Mouse (Mus musculus) stomach, embryonic 15.5 days (tissue): ENCODE data around the gene Aebp1. TPM values are rescaled to one million over a fixed set of nuclear protein-coding genes. Genes with fewer than 3 reads are reported as not detected.

Experiments used
- ATAC-seq: fragments of 200-750 bp; cut with Nextera tagmentation; 2 replicates; pipeline ENCODE4 v1.8.0; 2017; ENCODE audit warnings: low read depth, moderate number of reproducible peaks, moderate TSS enrichment; ENCODE audit not compliant: insufficient read depth, low FRiP score
- H3K27ac ChIP-seq: fragments of 300-500 bp; sonication (generic); 2 replicates; pipeline ENCODE4 v1.5.1; 2015; ENCODE audit warnings: mild to moderate bottlenecking, inconsistent platforms
- H3K27me3 ChIP-seq: fragments of 300-500 bp; sonication (generic); replicated peaks from 2 replicates; pipeline ENCODE4 v1.6.1; 2015; ENCODE audit warnings: inconsistent platforms
- H3K36me3 ChIP-seq: fragments of 300-500 bp; sonication (generic); 2 replicates; pipeline ENCODE4 v1.6.1; 2015; ENCODE audit warnings: inconsistent platforms
- H3K4me1 ChIP-seq: fragments of 300-500 bp; sonication (generic); 2 replicates; pipeline ENCODE4 v1.6.1; 2015; ENCODE audit warnings: inconsistent platforms
- H3K4me2 ChIP-seq: fragments of 300-500 bp; sonication (generic); 2 replicates; pipeline ENCODE4 v1.6.1; 2015; ENCODE audit warnings: mild to moderate bottlenecking, inconsistent platforms
- H3K4me3 ChIP-seq: fragments of 300-500 bp; sonication (generic); replicated peaks from 2 replicates; pipeline ENCODE4 v1.5.1; 2015; ENCODE audit warnings: inconsistent platforms
- H3K9ac ChIP-seq: fragments of 300-500 bp; sonication (generic); 2 replicates; pipeline ENCODE4 v1.6.1; 2015; ENCODE audit warnings: inconsistent platforms
- H3K9me3 ChIP-seq: fragments of 300-500 bp; sonication (generic); 2 replicates; pipeline ENCODE4 v1.6.1; 2016; ENCODE audit warnings: inconsistent platforms
- WGBS: fragments of 180-500 bp; shearing (Covaris S2); methylation state at CpG from one replicate; pipeline ENCODE4 v1.1.7; 2015; 5-methylcytosine and 5-hydroxymethylcytosine counted together
- polyA plus RNA-seq: library from polyadenylated mRNA; unstranded; fragments of >200 nt; fragmentation: Nextera tagmentation; extraction: Ambion mirVana; gene quantifications from 2 replicates; pipeline ENCODE4 v1.2.1, GENCODE M21; 2015

Aebp1 gene
- polyA plus RNA-seq, 1 experiment from 2014 or later, result 40.1 TPM

DNA sequence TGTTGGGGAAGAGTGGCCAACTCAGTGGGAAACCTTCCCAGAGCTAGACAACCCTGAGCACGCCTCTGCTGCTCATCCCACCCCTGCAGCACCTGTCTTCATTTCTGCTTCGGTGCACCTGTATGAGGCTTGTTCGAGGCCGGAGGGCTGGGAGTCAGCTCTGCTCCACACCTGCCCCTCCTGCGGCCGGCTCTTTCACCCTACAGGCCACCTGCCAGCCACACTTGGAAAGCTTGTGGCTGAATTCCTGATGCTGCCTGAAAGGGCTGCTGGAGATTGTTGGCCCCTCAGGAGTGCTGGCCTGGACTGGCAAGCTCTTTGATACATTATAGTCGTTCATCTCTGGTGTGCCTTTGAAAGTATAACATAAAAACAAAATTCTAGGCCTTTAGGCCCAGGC is 21.4 kb upstream of the Aebp1 start:
- 80% methylated on average over 7 of the region's 7 CpGs for WGBS
- Histone ChIP-seq H3K9ac (no peak overlapping the region), H3K4me1 (no peaks in the 10 kb centered on the region), H3K4me3 (no peak overlapping the region), H3K36me3 (no peaks in the 10 kb centered on the region), H3K4me2 (no peak overlapping the region), H3K27me3 (no peaks in the 10 kb centered on the region), H3K27ac (no peak overlapping the region), H3K9me3 (no peaks in the 10 kb centered on the region)
- no peak for ATAC-seq

DNA sequence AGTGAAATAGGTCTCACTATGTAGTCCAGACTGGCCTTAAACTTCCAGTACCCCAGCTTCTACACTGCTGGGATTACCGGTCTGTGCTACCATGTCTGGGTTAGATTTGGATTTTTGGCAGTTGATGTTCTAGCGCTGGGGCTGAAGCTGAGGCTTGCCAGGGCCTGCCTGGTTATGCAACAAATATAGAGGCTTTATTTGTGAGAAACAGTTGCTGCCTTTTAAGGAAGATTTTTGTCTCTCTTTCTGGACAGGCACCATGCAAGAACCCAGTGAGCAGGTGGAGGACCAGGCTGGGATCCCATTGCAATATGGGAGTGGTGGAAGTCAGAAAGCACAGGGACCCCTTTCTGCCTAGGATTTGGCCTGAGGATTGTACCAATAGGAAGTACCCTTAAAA is 20.0 kb upstream of the Aebp1 start:
- H3K9me3 ChIP-seq, result no peaks in the 10 kb centered on the region
- 86% methylated on average over 2 of the region's 2 CpGs for WGBS
- no peak for ATAC-seq
- no peak overlapping the region for H3K4me2 ChIP-seq
- no peak overlapping the region for H3K9ac ChIP-seq
- no peak overlapping the region for H3K4me3 ChIP-seq
- H3K36me3 ChIP-seq, result no peaks in the 10 kb centered on the region
- no peaks in the 10 kb centered on the region for H3K4me1 ChIP-seq
- no peak overlapping the region for H3K27ac ChIP-seq
- H3K27me3 ChIP-seq, result no peaks in the 10 kb centered on the region

GRCm38 (mm10) chr11:5843131-5843530 is 18.6 kb upstream of the Aebp1 start:
- Histone ChIP-seq H3K4me3 (no peak overlapping the region), H3K36me3 (no peaks in the 10 kb centered on the region), H3K27ac (no peak overlapping the region), H3K4me1 (no peaks in the 10 kb centered on the region), H3K4me2 (no peak overlapping the region), H3K9ac (no peak overlapping the region), H3K9me3 (no peaks in the 10 kb centered on the region), H3K27me3 (no peaks in the 10 kb centered on the region)
- no peak for ATAC-seq
- 84% methylated on average over 3 of the region's 3 CpGs for WGBS

GRCm38 (mm10) chr11:5846639-5847345 is 15.0 kb upstream of the Aebp1 start:
- no peaks in the 10 kb centered on the region for H3K36me3 ChIP-seq
- H3K9ac ChIP-seq, result no peak overlapping the region
- no peak overlapping the region for H3K4me2 ChIP-seq
- no peak overlapping the region for H3K4me3 ChIP-seq
- 60% methylated on average over 7 of the region's 7 CpGs for WGBS
- no peaks in the 10 kb centered on the region for H3K4me1 ChIP-seq
- no peaks in the 10 kb centered on the region for H3K27me3 ChIP-seq
- H3K9me3 ChIP-seq, result no peaks in the 10 kb centered on the region
- H3K27ac ChIP-seq, result no peak overlapping the region
- no peak for ATAC-seq

DNA sequence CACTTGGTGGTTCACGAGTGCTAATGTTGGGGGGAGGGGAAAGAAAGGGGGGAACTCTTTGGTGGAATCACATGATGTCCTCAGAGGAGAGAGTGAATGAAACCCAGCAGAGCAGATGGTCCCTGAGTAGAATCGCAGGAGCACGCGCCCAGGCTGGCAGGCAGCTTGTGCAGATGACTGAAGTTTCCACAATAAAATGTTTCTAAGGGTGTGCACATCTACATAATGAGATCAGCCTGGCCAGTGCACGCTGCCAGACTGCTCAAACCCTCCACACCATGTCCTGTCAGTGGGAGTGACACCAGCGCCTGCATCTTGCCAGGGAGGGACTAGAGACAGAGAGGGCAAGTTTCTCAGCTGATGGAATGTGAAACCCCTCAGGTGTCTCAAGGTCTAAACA is 13.0 kb upstream of the Aebp1 start:
- ATAC-seq, result no peak
- 65% methylated on average over 6 of the region's 6 CpGs for WGBS

DNA sequence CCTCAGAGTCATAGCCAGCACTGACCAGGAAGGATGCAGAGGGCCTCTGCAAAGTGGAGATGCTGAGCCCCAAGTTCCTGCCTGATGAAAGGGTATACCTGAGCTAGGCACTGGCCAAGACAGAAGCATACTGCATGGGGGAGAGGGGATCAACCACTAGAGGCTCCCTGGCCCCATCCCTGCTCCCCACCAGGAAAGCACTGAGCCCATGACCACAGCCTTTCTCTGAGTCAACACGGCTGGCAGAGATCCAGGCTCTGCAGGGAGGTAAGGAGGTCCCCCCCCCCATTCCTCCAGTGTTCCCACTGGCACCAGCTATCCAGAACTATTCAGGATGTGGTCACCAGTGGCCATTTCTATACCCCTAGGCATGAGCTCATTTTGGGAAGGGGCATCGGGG is 12.4 kb upstream of the Aebp1 start:
- ATAC-seq, result no peak
- H3K9ac ChIP-seq, result no peak overlapping the region
- WGBS, result 55% methylated on average over 2 of the region's 2 CpGs

More for the DNA sequence above, 13.0 kb upstream of the Aebp1 start:
- Histone ChIP-seq H3K4me3 (no peak overlapping the region), H3K36me3 (no peaks in the 10 kb centered on the region), H3K9ac (no peak overlapping the region), H3K27me3 (no peaks in the 10 kb centered on the region), H3K27ac (no peak overlapping the region), H3K4me1 (no peaks in the 10 kb centered on the region), H3K9me3 (no peaks in the 10 kb centered on the region), H3K4me2 (no peak overlapping the region)

GRCm38 (mm10) chr11:5850452-5850851 is 11.3 kb upstream of the Aebp1 start:
- Histone ChIP-seq H3K4me2 (no peak overlapping the region), H3K4me1 (no peaks in the 10 kb centered on the region), H3K4me3 (no peak overlapping the region), H3K9ac (no peak overlapping the region), H3K36me3 (no peaks in the 10 kb centered on the region), H3K9me3 (no peaks in the 10 kb centered on the region), H3K27me3 (no peaks in the 10 kb centered on the region), H3K27ac (no peak overlapping the region)
- 52% methylated on average over 5 of the region's 5 CpGs for WGBS
- ATAC-seq, result no peak

More for the DNA sequence above, 12.4 kb upstream of the Aebp1 start:
- Histone ChIP-seq H3K27me3 (no peaks in the 10 kb centered on the region), H3K4me1 (no peaks in the 10 kb centered on the region), H3K9me3 (no peaks in the 10 kb centered on the region), H3K4me3 (no peak overlapping the region), H3K36me3 (no peaks in the 10 kb centered on the region), H3K4me2 (no peak overlapping the region), H3K27ac (no peak overlapping the region)

DNA sequence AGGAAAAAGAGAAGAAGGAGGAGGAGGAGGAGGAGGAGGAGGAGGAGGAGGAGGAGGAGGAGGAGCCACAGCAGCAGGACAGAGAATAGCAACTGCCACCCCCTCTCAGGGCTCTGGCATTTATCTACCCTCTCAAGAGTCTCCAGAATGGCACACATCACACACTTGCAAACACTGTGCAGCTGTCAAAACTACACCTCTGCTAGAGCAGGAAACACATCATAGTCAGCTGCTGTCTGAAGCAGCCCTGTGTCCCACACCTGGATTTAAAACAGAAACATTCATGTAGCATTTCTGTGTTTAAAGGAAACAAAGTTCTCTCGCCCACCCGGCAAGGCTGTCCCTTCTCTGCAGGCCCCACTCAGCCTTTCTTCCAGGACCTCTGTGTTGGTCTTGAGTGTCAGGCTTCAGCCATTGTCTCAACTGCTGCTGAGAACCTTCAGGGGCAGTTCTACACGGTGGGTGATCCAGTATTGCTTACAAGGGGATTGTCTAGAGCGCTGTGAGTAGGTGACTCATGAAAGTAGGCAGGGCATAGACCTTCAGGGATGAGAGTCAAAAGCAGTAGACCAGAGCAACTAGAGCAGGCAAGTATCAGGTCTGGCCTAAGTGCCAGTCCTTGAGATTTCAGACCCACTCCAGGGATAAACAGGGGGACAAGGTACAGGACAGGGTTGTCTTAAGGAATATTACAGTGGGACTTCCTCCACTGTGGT is 10.6 kb upstream of the Aebp1 start:
- Histone ChIP-seq H3K27me3 (no peaks in the 10 kb centered on the region), H3K9ac (no peak overlapping the region), H3K4me3 (no peak overlapping the region), H3K4me1 (no peaks in the 10 kb centered on the region), H3K9me3 (no peaks in the 10 kb centered on the region), H3K4me2 (no peak overlapping the region), H3K36me3 (no peaks in the 10 kb centered on the region), H3K27ac (no peak overlapping the region)
- ATAC-seq, result no peak
- WGBS, result 46% methylated on average over 4 of the region's 4 CpGs

GRCm38 (mm10) chr11:5852314-5852713 is 9.4 kb upstream of the Aebp1 start:
- 40% methylated on average over 1 of the region's 1 CpGs for WGBS
- no peak overlapping the region for H3K4me2 ChIP-seq
- H3K4me1 ChIP-seq, result no peaks in the 10 kb centered on the region
- no peaks in the 10 kb centered on the region for H3K27me3 ChIP-seq
- H3K27ac ChIP-seq, result no peak overlapping the region
- H3K4me3 ChIP-seq, result no peak overlapping the region
- H3K9ac ChIP-seq, result no peak overlapping the region
- H3K9me3 ChIP-seq, result no peaks in the 10 kb centered on the region
- no peaks in the 10 kb centered on the region for H3K36me3 ChIP-seq
- ATAC-seq, result no peak

- Histone ChIP-seq H3K9me3 (no peaks in the 10 kb centered on the region), H3K9ac (no peak overlapping the region), H3K36me3 (no peaks in the 10 kb centered on the region), H3K4me3 (no peak overlapping the region), H3K4me2 (no peak overlapping the region), H3K4me1 (no peaks in the 10 kb centered on the region), H3K27me3 (no peaks in the 10 kb centered on the region), H3K27ac (no peak overlapping the region)
- ATAC-seq, result no peak
These were observed 6.3 kb upstream of the Aebp1 start for GRCm38 (mm10) chr11:5855481-5855880.

DNA sequence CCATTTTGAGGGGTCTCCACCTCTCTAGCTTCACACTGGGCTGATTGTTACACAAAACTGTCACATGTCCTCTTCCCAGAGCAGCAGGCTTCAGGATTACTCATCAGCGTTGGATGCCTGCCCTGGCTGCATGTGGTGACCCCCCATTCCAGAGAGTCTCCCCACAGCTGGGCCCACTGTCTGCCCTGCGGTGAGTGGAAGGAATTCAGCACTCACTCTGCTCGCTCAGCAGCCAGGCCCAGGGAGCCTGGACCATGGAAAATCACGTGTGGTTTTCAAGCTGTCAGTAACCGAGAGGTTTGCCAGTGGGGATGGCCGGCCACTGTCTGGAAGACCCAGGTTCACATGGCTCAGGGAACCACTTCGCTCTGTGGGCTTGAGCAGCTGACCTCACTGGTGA is 5.8 kb upstream of the Aebp1 start:
- WGBS, result 26% methylated on average over 7 of the region's 7 CpGs

DNA sequence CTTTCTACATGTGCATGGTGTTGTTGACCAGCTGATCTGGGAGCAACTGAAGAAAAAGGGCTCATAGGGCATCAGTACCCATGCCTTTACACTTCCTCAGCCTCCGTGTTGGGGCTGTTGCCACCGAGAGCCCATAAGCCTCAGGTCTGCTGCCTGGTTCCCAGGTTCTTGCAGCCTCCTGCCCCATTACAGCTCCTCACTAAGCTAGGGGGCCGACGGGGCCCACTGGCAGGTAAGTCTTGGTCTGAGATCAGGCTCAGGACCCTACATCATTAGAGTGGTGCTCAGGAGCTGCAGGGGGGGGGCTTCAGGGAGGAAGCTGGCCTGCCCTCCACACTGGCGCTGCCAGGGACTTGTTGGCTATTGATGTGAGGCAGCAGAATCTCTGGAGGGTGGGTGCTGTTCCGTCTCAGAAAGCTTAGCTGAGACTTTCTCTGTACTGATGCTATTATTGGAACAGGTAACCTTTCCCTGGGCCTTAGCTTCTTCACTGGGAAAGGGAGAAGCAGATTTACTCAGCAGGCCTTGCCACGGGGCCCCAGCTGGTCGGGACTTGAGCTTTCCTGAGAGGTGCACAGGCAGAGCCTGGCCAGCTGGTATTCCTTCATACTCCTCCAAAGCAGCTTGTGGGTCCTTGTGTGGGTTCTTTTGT is 5.1 kb upstream of the Aebp1 start:
- Histone ChIP-seq H3K36me3 (no peaks in the 10 kb centered on the region), H3K4me3 (no peak overlapping the region), H3K9ac (no peak overlapping the region), H3K4me1 (peaks cover 5% of the 10 kb centered on the region; the same call in 1 of the 2 replicates), H3K27ac (no peak overlapping the region), H3K9me3 (no peaks in the 10 kb centered on the region), H3K4me2 (no peak overlapping the region), H3K27me3 (no peaks in the 10 kb centered on the region; the same call in 1 of the 2 replicates)
- 80% methylated on average over 8 of the region's 8 CpGs for WGBS
- no peak for ATAC-seq

More for the DNA sequence above, 5.8 kb upstream of the Aebp1 start:
- H3K4me1 ChIP-seq, result peaks cover under 1% of the 10 kb centered on the region; the same call in 1 of the 2 replicates
- H3K4me2 ChIP-seq, result no peak overlapping the region
- no peaks in the 10 kb centered on the region for H3K9me3 ChIP-seq
- ATAC-seq, result 0 out of 2 replicates have a peak, but pooled peaks have one; percentile 52
- H3K36me3 ChIP-seq, result no peaks in the 10 kb centered on the region
- no peak overlapping the region for H3K9ac ChIP-seq
- H3K4me3 ChIP-seq, result no peak overlapping the region
- H3K27ac ChIP-seq, result no peak overlapping the region
- no peaks in the 10 kb centered on the region for H3K27me3 ChIP-seq
